Mouse (Mus musculus): ENCODE data around the gene Klhdc4.

The Klhdc4 gene

DNA sequence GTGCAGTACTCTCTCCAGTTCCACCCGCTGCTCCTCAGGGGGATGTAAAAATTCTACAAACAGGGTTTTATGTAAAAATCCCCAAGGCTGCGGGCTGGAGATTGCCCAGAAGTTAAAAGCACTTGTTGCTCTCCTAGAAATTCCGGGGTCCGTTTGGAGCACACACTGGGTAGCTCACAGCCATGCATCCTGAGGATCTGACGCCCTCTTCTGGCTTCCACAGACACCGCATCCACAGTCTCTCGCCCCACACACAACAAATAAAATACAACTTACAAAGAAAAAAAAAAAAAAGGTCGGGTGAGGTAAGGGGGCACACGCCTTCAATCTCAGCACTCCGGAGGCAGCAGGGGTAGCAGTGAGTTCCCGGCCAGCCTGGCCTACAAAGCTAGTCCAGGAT lies 21.3 kb downstream of the Klhdc4 start:
- DNase-seq (ENCODE audit: low read depth): no peak

- no peak for DNase-seq (ENCODE audit: low read depth)
Observed at GRCm38 (mm10) chr8:121806126-121806525, 23.2 kb downstream of the Klhdc4 start.

GRCm38 (mm10) chr8:121804829-121805228 lies 24.5 kb downstream of the Klhdc4 start:
- no peak for DNase-seq (ENCODE audit: low read depth)

DNA sequence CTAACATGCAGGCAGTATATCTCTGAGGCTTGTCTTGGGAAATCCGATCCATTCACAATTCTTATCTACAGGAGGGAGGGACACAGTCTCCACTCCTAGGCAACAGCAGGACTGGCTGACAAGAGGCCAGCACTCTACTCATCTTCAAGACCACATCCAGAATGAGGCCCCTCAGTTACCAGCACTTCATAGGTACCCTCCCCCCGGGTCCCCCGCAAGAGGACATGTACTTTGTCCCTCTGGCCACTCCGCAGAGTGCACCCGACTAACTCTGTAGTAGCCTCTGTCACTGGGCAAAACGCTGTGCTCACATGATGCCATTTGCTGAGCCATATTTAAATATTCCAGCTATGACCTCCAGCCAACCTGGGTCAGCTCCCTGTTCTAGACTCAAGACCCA lies 31.0 kb downstream of the Klhdc4 start:
- no peak for DNase-seq (ENCODE audit: low read depth)

GRCm38 (mm10) chr8:121796406-121796805 lies 33.0 kb downstream of the Klhdc4 start:
- DNase-seq (ENCODE audit: low read depth): peak; percentile 44

- DNase-seq (ENCODE audit: low read depth): no peak
Observed at GRCm38 (mm10) chr8:121795461-121795860, 33.9 kb downstream of the Klhdc4 start.

DNA sequence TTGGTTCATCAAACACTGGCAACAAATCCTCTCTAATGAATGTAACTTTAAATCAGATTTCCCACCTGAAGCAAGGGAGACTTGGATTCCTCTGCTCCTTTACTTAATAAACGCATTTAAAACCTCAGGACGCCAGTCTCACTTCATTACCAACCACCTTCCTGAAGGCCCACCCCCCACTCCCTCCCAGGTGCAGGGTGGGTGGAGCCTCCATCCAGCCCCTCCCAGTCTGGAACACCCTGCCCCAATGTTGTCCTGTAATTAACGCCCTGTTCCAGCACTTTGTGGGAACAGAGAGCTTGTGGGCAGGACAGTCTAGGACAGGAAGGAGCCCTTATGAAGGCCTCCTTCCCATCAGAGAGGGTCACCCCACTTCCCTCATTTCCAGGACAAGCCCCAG lies 35.2 kb downstream of the Klhdc4 start:
- no peak for DNase-seq (ENCODE audit: low read depth)

GRCm38 (mm10) chr8:121792627-121793026 lies 36.7 kb downstream of the Klhdc4 start:
- DNase-seq (ENCODE audit: low read depth): peak; percentile 48

GRCm38 (mm10) chr8:121792159-121792558 lies 37.2 kb downstream of the Klhdc4 start:
- DNase-seq (ENCODE audit: low read depth): peak; percentile 92

DNA sequence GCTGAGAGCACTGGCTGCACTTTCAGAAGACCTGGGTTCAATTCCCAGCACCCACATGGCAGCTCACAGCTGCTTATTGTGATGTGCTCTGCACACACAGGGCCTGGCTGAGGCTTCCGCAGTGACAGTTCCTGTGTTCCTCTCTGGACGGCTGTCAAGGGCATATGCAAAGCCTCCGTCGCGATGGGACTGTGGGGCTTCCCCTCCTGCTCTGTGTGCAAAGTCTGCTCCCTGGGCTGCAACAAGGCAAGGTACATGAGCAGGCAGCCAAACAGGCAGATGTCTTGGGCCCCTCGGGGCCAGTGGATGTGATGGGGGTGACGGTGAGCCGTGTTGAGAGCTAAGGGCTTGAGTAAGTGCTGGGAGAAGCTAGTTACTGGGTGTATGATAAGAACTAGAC lies 40.6 kb downstream of the Klhdc4 start:
- no peak for DNase-seq (ENCODE audit: low read depth)

GRCm38 (mm10) chr8:121786542-121786941 lies 42.8 kb downstream of the Klhdc4 start:
- DNase-seq (ENCODE audit: low read depth): no peak

DNA sequence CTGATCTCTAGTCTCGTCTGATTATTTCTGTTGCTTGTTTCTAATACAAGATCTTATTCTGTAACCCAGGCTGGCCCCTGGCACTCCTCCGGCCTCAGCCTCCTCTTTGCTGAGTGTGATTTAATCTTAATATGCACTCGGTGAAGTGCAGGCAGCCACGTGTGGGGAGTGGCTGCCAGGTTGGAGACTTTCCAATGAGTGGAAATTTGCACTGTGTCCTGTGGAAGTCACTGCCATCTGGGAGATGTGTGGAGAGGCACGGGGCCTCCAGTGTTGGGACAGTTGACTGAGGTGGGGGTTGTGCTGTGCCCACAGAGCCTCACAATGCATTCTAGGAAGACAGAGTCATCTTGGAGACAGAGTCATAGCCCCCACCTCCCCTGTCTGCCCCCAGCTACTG lies 46.9 kb downstream of the Klhdc4 start:
- no peak for DNase-seq (ENCODE audit: low read depth)

DNA sequence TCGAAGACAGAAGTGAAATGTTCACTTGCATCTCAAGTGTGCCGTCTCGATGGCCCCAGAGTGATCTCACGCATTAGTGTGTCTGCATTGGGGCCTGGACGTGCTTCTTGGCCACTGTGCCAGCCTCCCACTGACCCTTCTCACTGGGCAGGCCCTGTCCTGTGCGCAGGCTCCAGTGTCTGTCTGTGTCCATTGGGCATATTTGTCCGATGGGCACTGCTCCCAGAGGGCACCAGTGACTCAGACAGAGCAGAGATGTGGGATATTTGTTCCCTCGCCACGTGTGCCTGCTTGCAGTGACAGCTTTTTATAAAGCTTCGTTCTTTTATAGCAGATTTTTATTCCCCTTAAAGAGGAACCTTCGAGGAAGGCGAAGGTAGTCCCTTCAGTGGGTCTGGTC lies 55.5 kb downstream of the Klhdc4 start:
- DNase-seq (ENCODE audit: low read depth): no peak

DNA sequence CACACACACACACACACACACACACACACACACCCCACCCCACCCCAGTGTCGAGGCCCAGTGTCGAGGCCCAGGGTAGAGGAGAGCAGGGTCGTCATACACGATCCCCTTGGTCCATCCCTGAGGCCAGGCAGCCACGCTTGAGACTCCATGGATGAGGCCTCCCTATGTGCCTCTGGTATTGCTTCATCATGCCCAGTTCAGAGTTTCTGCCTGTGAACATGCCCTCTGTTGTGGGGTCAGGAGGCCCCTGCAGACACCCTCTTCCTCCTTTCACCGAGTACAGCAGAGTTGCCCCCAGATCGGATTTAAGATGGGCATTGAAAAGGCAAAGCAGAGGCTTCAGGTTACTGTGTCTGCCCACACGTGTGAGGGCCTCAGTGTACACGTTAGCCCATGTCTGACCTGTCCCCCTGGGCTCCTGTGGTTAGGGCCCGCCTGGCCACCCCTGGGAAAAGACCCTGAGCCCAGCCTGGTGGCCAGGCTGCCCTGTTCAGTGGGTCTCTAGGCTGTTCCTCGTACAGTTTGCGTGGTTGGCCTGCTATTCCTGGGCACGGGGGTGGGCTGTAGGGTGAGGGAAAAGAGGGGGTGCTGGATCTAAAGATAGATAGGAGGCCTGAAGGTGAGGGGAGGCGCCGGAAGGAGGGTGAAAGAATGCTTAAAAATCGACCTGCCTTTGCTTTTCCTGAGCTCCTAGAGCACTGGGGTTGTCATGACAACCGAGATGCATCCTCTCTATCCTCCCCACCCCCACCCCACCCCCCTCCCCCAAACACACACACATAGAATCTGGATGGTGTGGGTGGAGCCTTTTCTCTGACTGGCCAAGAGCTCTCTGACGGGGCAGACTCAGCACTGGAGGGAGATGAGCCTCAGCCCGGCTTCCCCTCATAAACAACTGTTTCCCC lies 58.3 kb downstream of the Klhdc4 start:
- DNase-seq (ENCODE audit: low read depth): no peak

- no peak for DNase-seq (ENCODE audit: low read depth)
Observed at GRCm38 (mm10) chr8:121769621-121770020, 59.7 kb downstream of the Klhdc4 start.

GRCm38 (mm10) chr8:121769095-121769494 lies 60.3 kb downstream of the Klhdc4 start:
- DNase-seq (ENCODE audit: low read depth): no peak

DNA sequence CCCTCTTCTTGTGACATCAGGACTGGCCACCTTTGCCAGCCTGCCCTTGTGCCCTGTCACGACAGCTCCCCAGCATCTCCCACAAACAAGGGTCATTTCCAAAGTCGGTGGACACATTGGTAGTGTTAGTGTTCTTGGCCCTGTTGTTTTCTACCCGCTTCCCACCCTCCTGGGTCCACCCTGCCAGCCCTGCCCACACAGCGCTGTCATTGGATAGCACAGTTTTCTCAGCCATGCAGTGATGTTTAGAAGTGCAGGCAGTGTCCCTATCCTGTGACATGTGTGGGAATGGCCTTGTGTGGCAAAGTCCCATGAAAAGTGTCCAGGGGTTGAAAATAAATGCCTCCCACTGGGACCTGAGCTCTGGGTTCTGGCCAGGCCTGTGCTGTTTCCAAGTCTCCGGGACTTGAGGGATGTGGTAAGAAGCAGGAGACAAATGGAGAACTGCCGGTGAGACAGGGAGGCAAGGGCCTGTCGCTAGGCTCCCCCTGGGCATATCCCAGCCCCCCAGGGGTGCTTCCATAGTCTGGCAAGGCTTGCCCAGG lies 63.7 kb downstream of the Klhdc4 start:
- no peak for DNase-seq (ENCODE audit: low read depth)

DNA sequence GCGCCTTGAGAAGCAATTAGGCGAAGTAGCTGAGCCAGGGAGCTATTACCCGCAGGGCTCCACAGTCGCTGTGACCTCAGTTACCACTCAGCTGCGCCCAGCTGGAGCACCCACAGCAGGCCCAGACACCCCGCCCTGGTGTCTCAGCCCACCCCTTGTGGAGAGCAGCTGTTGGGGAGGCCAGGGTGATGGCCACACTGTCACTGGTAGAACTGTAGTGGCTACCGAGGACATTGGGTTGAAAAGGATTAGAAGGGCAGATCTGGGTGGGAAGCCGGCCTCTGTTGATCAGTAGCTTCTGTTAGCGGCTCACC lies 65.7 kb downstream of the Klhdc4 start:
- DNase-seq (ENCODE audit: low read depth): no peak

DNA sequence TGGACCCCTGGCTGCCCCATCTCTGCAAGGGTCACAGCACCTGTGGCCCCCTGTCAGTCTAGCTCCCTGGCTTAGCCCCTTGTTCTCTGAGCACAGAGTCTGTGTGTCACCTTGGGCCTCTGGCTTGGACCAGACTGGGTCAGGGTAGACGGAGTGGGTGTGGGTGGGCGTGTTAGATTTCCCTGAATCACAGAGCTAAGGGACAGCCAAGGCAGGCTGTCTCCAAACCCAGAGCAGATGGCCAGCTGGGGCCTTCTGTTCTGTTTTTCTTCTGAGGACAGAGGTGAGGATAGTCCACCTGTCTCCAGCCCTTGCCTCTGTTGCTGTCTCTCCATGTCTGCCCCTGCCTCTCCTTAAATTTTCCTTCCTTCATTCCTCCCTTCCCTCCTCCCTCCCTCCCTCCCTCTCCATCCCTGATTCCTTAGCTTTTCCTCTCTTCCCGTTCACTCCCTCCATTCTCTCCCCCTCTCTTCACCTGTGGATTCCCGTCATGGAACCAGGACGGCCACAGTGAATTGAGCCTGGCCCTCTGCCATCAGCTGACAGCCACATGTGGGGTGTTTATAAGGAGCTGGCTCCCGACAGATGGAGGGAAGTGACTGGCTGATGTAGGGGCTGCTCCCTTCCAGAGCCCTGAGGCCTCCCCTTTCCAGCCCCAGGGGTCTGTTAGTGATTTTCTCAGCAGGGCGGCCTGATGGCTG lies 66.2 kb downstream of the Klhdc4 start:
- DNase-seq (ENCODE audit: low read depth): no peak

DNA sequence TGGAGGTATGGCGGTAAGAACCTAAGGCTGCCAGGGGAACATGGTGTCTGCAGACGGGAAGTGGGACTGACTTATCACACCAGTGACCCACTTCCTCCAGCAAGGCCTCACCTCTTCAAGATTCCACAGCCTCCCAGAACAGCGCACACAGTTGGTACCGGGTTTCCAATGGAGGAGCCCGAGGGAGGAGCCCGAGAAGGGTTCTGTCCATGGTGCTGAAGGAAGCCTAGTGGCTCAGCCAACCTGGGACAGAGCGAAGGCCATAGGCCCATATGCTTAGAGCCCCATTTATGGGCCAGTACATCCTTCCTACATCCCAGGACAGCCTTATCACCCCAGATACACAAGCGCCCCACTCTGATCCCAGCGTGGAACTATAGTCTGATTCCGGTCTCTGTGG lies 67.9 kb downstream of the Klhdc4 start:
- DNase-seq (ENCODE audit: low read depth): peak; percentile 58

- DNase-seq (ENCODE audit: low read depth): no peak
Observed at GRCm38 (mm10) chr8:121760484-121760883, 68.9 kb downstream of the Klhdc4 start.

DNA sequence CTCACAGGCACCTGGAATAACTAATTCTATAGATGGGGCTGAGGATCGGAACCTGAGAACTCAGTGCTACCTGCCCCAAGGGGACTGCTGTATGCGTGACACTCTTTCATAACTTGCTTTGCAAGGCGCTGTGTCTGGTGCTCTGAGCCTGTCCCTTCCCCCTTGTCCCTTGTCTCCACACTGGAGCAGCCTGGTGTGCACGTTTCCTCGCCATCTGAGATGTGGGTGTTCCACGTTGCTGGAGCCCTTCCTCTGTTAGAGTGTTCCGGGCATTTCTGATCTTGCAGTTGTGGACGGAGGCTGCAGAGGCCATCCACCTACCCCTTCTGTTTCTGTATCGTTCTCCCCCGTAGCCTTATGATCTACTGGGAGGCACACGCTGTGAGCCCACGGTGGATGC lies 70.9 kb downstream of the Klhdc4 start:
- no peak for DNase-seq (ENCODE audit: low read depth)

DNA sequence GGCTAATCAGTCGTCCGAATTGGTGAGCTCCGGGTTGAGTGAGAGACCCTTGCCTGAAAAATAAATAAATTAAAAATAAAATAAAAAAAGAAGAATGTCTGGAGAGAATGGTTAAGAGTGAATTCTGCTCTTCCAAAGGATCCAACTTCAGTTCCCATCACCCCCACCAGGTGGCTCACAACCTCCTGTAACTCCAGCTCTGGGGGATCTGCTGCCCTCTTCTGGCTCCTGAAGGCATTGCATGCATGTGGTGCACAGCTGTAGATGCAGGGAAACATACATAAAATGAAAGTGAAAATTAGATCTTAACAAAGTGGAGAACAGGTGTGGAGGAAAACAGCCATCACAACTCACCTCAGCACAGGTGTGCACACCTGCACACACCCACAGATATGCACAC lies 78.0 kb downstream of the Klhdc4 start:
- DNase-seq (ENCODE audit: low read depth): peak; percentile 86

All from 416B (cell line).